ENCODE assay signal across 10 mouse cellular contexts in genomic region chr13:4150518-4150917, GRCm38 (mm10). TPM values are rescaled to one million over a fixed set of nuclear protein-coding genes. Genes with fewer than 3 reads are reported as not detected.
DNase-seq lines count a peak whose midpoint lies in the region; ATAC-seq and TF ChIP-seq lines count a peak whose summit lies in the region.
"Had no signal": no experiment of that assay in that cellular context is flagged by ENCODE, and none has a peak within 500 bp of the region (broad histone marks: within the 10 kb centered on the region; RNA-seq: fewer than 3 reads in every experiment).

Gene Akr1c18, minus strand, starts transcription at chr13:4150654.

- H3K4me3 ChIP-seq in intestine, postnatal 0 days (ENCODE audit: low read depth, low read length) = no peak within 1 kb of the TSS
- no peak within 1 kb of the TSS for H3K4me3 ChIP-seq in midbrain, embryonic 13.5 days (replicated peaks)

- H3K4me2 ChIP-seq in intestine, postnatal 0 days (replicated peaks; ENCODE audit: low read depth) = no peak within 1 kb of the TSS
- H3K4me2 ChIP-seq in midbrain, embryonic 13.5 days (replicated peaks) = no peak within 1 kb of the TSS

- ATAC-seq in intestine, postnatal 0 days = no peak
- ATAC-seq in midbrain, embryonic 13.5 days = no peak

- no peaks in the 10 kb centered on the region for H3K9me3 ChIP-seq in intestine, postnatal 0 days (ENCODE audit: control insufficient read depth)
- H3K9me3 ChIP-seq in midbrain, embryonic 13.5 days = no peaks in the 10 kb centered on the region

- H3K27me3 ChIP-seq in intestine, postnatal 0 days (replicated peaks; ENCODE audit: control insufficient read depth, insufficient read depth, low read length) = no peaks in the 10 kb centered on the region
- no peaks in the 10 kb centered on the region for H3K27me3 ChIP-seq in midbrain, embryonic 13.5 days

- H3K4me1 ChIP-seq in intestine, postnatal 0 days (replicated peaks; ENCODE audit: control insufficient read depth, insufficient read depth, low read length) = no peaks in the 10 kb centered on the region; the same call in 1 of the 2 replicates
- H3K4me1 ChIP-seq in midbrain, embryonic 13.5 days (replicated peaks) = no peaks in the 10 kb centered on the region

- TF ChIP-seq CTCF in intestine, postnatal 0 days (IDR thresholded peaks at IDR 0.05; ENCODE audit: low read depth) = no peak

- H3K27ac ChIP-seq in intestine, postnatal 0 days (ENCODE audit: low read depth, low read length) = no peak within 1 kb of the TSS
- no peak within 1 kb of the TSS for H3K27ac ChIP-seq in midbrain, embryonic 13.5 days

- H3K9ac ChIP-seq in intestine, postnatal 0 days (ENCODE audit: low read depth, low read length) = no peak within 1 kb of the TSS
- no peak within 1 kb of the TSS for H3K9ac ChIP-seq in midbrain, embryonic 13.5 days (replicated peaks)

- no peak for DNase-seq in thymus, postnatal 0 days (ENCODE audit: low spot score)
- DNase-seq in thymus, postnatal 4 days = no peak
- DNase-seq in fat pad, adult 2 months (ENCODE audit: extremely low read depth, low read depth, low spot score) = peak; percentile 75
- DNase-seq in layer of hippocampus, adult 9-11 months = peak; percentile 38
- DNase-seq in gastrocnemius, adult 18-20 months (ENCODE audit: low spot score) = no peak
- DNase-seq: heart, postnatal 14 days had no signal

- H3K36me3 ChIP-seq in intestine, postnatal 0 days (ENCODE audit: control insufficient read depth, insufficient read depth) = no peaks in the 10 kb centered on the region
- H3K36me3 ChIP-seq in midbrain, embryonic 13.5 days = no peaks in the 10 kb centered on the region

- 46% methylated on average over 5 of the region's 5 CpGs for WGBS in intestine, postnatal 0 days
- 80% methylated on average over 5 of the region's 5 CpGs for WGBS in midbrain, embryonic 13.5 days

RNA-seq across cellular contexts. Expression of gene Akr1c18, which starts in this region (rescaled TPM):
- 38.3 and 47.4 TPM in 2 replicates for polyA plus RNA-seq in thymus, postnatal 0 days (2015; fragmentation: Nextera tagmentation; extraction: Ambion mirVana)
- under 1 TPM; 0.25 to 0.33 TPM for total RNA-seq in gastrocnemius, adult 18-20 months (2021)
- polyA plus RNA-seq in intestine, postnatal 0 days (2015; fragmentation: Nextera tagmentation; extraction: Ambion mirVana) = 0.18 and 0.38 TPM in 2 replicates
- polyA plus RNA-seq in midbrain, embryonic 13.5 days (2015; fragmentation: Nextera tagmentation; extraction: Ambion mirVana) = not detected in 2 replicates
- total RNA-seq: heart, postnatal 14 days; MEL had no signal
- polyA plus RNA-seq: spleen, adult 2 months had no signal

Comparison
In these comparisons a context has a peak if more than half of its experiments do, and no peak if none do; other contexts are left out.
1. RNA of gene Akr1c18 (polyA plus RNA-seq): 38.3 to 47.4 TPM in thymus, postnatal 0 days; 0.18 to 0.38 TPM in intestine, postnatal 0 days and not detected in midbrain, embryonic 13.5 days; every median in the first group is over 10 times any median in the second.
2. DNase-seq: peak in fat pad, adult 2 months (single experiment) and layer of hippocampus, adult 9-11 months (single experiment); none in thymus, postnatal 0 days (single experiment), thymus, postnatal 4 days (single experiment) and gastrocnemius, adult 18-20 months (single experiment).